Mouse (Mus musculus) bone marrow, adult 2 months (tissue): ENCODE data around the gene Tec.

Experiments used
- CTCF ChIP-seq: fragments of 200-500 bp; IDR thresholded peaks from 2 replicates; pipeline ENCODE4 v1.5.1; 2011; ENCODE audit warnings: low read length, control low read depth; ENCODE audit not compliant: control insufficient read depth, insufficient read depth
- POLR2A ChIP-seq: fragments of 200-500 bp; IDR thresholded peaks from 2 replicates; pipeline ENCODE4 v1.6.1; 2011; ENCODE audit warnings: low read depth, mild to moderate bottlenecking, control low read depth, low read length, borderline replicate concordance; ENCODE audit not compliant: control insufficient read depth

DNA sequence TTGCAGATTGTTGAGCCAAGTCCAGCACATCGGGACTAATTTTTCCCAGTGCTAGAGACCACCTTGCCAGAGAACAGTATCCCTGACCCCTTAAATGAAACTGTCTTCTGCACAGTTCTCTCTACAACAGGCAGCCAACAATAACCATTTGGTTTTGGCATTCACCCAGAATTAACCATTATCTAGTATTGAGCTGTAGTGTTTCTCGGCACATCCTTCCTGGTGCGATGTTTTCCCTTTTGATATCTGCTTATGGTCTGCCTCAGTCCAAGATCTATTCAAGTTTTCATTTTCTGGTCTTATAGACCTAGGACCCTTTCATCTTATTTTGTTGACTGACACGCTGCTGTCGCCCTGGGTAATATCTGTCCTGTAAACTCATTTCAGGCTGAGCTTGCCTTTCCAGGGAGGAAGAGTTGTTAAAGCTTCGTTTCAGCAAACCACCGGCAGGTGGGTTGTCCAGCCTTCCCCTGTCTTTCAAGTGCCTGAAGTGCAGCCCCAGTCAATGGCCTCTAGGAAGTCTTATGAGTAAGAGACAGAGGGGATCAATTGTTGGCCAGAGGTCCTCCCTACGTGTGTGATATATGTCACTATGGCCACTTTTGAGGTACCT is 40.1 kb upstream of the Tec start:
- TF ChIP-seq POLR2A (no peak), CTCF (no peak)
